Mouse (Mus musculus) limb, embryonic 15.5 days (tissue): ENCODE measurements around the gene Sim2. TPM values are rescaled to one million over a fixed set of nuclear protein-coding genes. Genes with fewer than 3 reads are reported as not detected.

ENCODE experiments used
- ATAC-seq: fragments of 200-750 bp; cut with Nextera tagmentation; 2 replicates; pipeline ENCODE4 v1.8.0; 2017; ENCODE audit warnings: low read depth, moderate TSS enrichment; ENCODE audit not compliant: insufficient number of reproducible peaks, low FRiP score, low TSS enrichment
- H3K27ac ChIP-seq: fragments of 300-500 bp; sonication (generic); 2 replicates; pipeline ENCODE4 v1.5.1; 2015; ENCODE audit warnings: moderate library complexity, mild to moderate bottlenecking, inconsistent platforms
- H3K27me3 ChIP-seq: fragments of 300-500 bp; sonication (generic); 2 replicates; pipeline ENCODE4 v1.6.1; 2015; ENCODE audit warnings: inconsistent platforms
- H3K36me3 ChIP-seq: fragments of 300-500 bp; sonication (generic); 2 replicates; pipeline ENCODE4 v1.6.1; 2015; ENCODE audit warnings: inconsistent platforms
- H3K4me1 ChIP-seq: fragments of 300-500 bp; sonication (generic); 2 replicates; pipeline ENCODE4 v1.6.1; 2015; ENCODE audit warnings: inconsistent platforms
- H3K4me2 ChIP-seq: fragments of 300-500 bp; sonication (generic); 2 replicates; pipeline ENCODE4 v1.6.1; 2015; ENCODE audit warnings: mild to moderate bottlenecking, inconsistent platforms
- H3K4me3 ChIP-seq: fragments of 300-500 bp; sonication (generic); 2 replicates; pipeline ENCODE4 v1.5.1; 2015; ENCODE audit warnings: mild to moderate bottlenecking, inconsistent platforms
- H3K9ac ChIP-seq: fragments of 300-500 bp; sonication (generic); 2 replicates; pipeline ENCODE4 v1.6.1; 2015; ENCODE audit warnings: inconsistent platforms
- H3K9me3 ChIP-seq: fragments of 300-500 bp; sonication (generic); 2 replicates; pipeline ENCODE4 v1.6.1; 2016; ENCODE audit warnings: inconsistent platforms
- WGBS: fragments of 180-500 bp; shearing (Covaris S2); methylation state at CpG from one replicate; pipeline ENCODE4 v1.1.7; 2015; 5-methylcytosine and 5-hydroxymethylcytosine counted together
- polyA plus RNA-seq: library from polyadenylated mRNA; unstranded; fragments of >200 nt; fragmentation: Nextera tagmentation; extraction: Ambion mirVana; gene quantifications from 2 replicates; pipeline ENCODE4 v1.2.1, GENCODE M21; 2015

Sim2 gene
- polyA plus RNA-seq, 1 experiment from 2014 or later, result 0.64 TPM

GRCm38 (mm10) chr16:94059820-94060219, 24.9 kb upstream of the Sim2 start:
- no peaks in the 10 kb centered on the region for H3K9me3 ChIP-seq
- no peaks in the 10 kb centered on the region for H3K36me3 ChIP-seq
- no peak overlapping the region for H3K4me3 ChIP-seq
- peak; percentile 49; the same call in 1 of the 2 replicates for ATAC-seq
- H3K27ac ChIP-seq, result no peak overlapping the region
- 15% methylated on average over 9 of the region's 9 CpGs for WGBS
- H3K27me3 ChIP-seq, result peaks cover 11% of the 10 kb centered on the region; the same call in 1 of the 2 replicates
- H3K4me1 ChIP-seq, result peaks cover 12% of the 10 kb centered on the region
- H3K9ac ChIP-seq, result no peak overlapping the region
- H3K4me2 ChIP-seq, result no peak overlapping the region

DNA sequence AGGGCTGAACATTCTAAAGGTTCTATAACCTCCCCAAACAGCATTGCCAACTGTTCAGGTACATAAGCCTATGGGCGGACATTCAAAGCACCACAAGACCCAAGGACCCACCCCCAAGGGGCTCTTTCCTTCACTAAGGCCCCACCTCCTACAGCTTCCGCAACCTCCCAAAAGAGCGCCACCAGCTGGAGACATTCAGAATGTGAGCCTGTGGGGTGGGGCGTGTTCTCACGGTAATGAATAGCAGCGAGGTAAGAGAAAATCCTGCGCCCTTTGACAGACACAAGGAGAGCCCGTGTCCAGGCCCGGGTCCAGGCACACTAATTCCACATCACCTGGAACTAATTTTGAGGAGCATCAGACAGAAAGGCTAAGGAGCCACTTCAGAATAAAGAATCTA, 20.5 kb upstream of the Sim2 start:
- 53% methylated on average over 9 of the region's 9 CpGs for WGBS
- Histone ChIP-seq H3K4me1 (peaks cover 8% of the 10 kb centered on the region), H3K9ac (no peak overlapping the region), H3K27me3 (peaks cover 11% of the 10 kb centered on the region; the same call in 1 of the 2 replicates), H3K36me3 (no peaks in the 10 kb centered on the region), H3K4me2 (no peak overlapping the region), H3K4me3 (no peak overlapping the region), H3K27ac (no peak overlapping the region), H3K9me3 (0 out of 2 replicates have a peak, but pooled peaks cover 3% of the 10 kb centered on the region)
- no peak for ATAC-seq

GRCm38 (mm10) chr16:94065728-94066674, 18.7 kb upstream of the Sim2 start:
- 0 out of 2 replicates have a peak, but pooled peaks cover 3% of the 10 kb centered on the region for H3K9me3 ChIP-seq
- ATAC-seq, result no peak
- peak overlapping the region; percentile 17; the same call in 1 of the 2 replicates for H3K4me2 ChIP-seq
- H3K4me3 ChIP-seq, result no peak overlapping the region
- no peak overlapping the region for H3K9ac ChIP-seq
- H3K27ac ChIP-seq, result no peak overlapping the region
- no peaks in the 10 kb centered on the region for H3K36me3 ChIP-seq
- peaks cover 12% of the 10 kb centered on the region; the same call in 1 of the 2 replicates for H3K27me3 ChIP-seq
- WGBS, result 62% methylated on average over 24 of the region's 24 CpGs
- no peaks in the 10 kb centered on the region for H3K4me1 ChIP-seq

GRCm38 (mm10) chr16:94066771-94067170, 18.0 kb upstream of the Sim2 start:
- H3K4me1 ChIP-seq, result no peaks in the 10 kb centered on the region
- peaks cover 15% of the 10 kb centered on the region; the same call in 1 of the 2 replicates for H3K27me3 ChIP-seq
- H3K9me3 ChIP-seq, result 0 out of 2 replicates have a peak, but pooled peaks cover 3% of the 10 kb centered on the region
- no peak for ATAC-seq
- H3K36me3 ChIP-seq, result no peaks in the 10 kb centered on the region
- H3K9ac ChIP-seq, result no peak overlapping the region
- WGBS, result 71% methylated on average over 6 of the region's 6 CpGs
- no peak overlapping the region for H3K27ac ChIP-seq
- H3K4me2 ChIP-seq, result no peak overlapping the region
- no peak overlapping the region for H3K4me3 ChIP-seq

DNA sequence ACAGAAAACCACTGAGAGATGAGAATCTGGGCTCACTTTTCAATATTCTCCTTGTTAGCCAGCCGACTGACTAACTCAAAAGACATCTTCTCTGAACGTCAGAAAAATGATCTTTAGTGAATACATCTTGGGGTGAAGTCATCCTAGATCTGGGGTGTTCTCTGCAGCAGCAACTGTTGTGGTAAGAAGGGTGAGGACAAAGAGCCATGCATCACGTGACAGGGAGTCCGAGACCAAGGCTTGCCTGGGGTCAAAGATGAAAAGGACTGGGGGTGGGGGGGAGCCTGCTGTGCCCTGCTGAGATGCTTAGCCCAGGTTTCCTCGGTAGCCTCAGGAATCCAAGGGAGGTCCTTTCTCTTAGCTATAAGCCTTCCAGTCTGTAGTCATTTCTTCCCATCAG, 17.5 kb upstream of the Sim2 start:
- Histone ChIP-seq H3K4me3 (no peak overlapping the region), H3K9me3 (0 out of 2 replicates have a peak, but pooled peaks cover 3% of the 10 kb centered on the region), H3K4me1 (no peaks in the 10 kb centered on the region), H3K36me3 (no peaks in the 10 kb centered on the region), H3K27ac (no peak overlapping the region), H3K4me2 (no peak overlapping the region), H3K9ac (no peak overlapping the region), H3K27me3 (peaks cover 15% of the 10 kb centered on the region; the same call in 1 of the 2 replicates)
- 56% methylated on average over 5 of the region's 5 CpGs for WGBS
- no peak for ATAC-seq

GRCm38 (mm10) chr16:94069061-94069460, 15.7 kb upstream of the Sim2 start:
- Histone ChIP-seq H3K27ac (no peak overlapping the region), H3K9me3 (0 out of 2 replicates have a peak, but pooled peaks cover 3% of the 10 kb centered on the region), H3K4me3 (no peak overlapping the region), H3K27me3 (peaks cover 13% of the 10 kb centered on the region; the same call in 1 of the 2 replicates), H3K36me3 (no peaks in the 10 kb centered on the region), H3K4me2 (no peak overlapping the region), H3K4me1 (no peaks in the 10 kb centered on the region), H3K9ac (no peak overlapping the region)
- WGBS, result 93% methylated on average over 5 of the region's 5 CpGs
- no peak for ATAC-seq

DNA sequence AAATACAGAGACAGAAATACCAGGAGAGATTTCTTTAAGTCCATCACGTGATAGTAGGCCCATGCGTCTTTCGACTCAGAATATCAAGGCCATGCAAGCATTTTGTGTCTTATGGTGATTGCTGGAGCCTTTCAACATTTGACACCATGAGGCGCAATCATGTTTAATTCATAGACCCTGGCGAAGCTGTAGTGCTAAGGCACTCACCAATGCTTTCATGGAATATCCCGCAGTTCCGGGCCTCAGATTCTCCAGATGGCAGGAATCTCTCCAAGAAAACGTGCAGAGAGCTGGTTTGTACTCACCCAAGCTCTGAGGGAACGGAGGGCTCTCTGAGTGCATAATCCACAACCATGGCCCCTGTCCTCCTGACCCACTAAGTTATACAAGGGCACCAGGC, 13.8 kb upstream of the Sim2 start:
- H3K4me1 ChIP-seq, result no peaks in the 10 kb centered on the region
- WGBS, result 82% methylated on average over 9 of the region's 9 CpGs
- no peak overlapping the region for H3K4me2 ChIP-seq
- H3K36me3 ChIP-seq, result no peaks in the 10 kb centered on the region
- no peak overlapping the region for H3K4me3 ChIP-seq
- no peak for ATAC-seq
- no peak overlapping the region for H3K27ac ChIP-seq
- H3K9ac ChIP-seq, result no peak overlapping the region
- H3K27me3 ChIP-seq, result peaks cover 26% of the 10 kb centered on the region
- H3K9me3 ChIP-seq, result 0 out of 2 replicates have a peak, but pooled peaks cover 3% of the 10 kb centered on the region

DNA sequence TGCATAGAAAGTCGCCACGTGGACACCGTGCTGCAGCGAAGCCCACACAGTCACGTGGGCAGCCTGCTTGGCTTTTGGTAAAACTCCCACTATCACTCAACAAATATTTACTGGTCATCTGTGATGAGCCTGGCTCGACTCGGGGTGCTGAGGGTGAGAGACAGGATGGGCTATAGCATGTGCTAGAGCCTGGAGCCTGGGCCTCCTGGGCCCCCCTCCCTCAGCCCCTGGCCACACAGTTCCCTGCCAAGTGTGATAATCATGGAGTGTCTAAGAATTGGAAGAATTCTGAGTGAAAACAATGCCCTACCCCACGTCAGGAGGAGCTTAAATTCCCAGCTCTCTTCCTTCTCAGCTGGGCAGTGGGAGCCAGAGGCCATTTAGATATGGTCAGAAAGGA, 13.3 kb upstream of the Sim2 start:
- ATAC-seq, result no peak
- 80% methylated on average over 8 of the region's 8 CpGs for WGBS
- H3K27me3 ChIP-seq, result peaks cover 32% of the 10 kb centered on the region

GRCm38 (mm10) chr16:94075362-94076027, 9.2 kb upstream of the Sim2 start:
- H3K4me2 ChIP-seq, result no peak overlapping the region
- ATAC-seq, result no peak
- H3K9ac ChIP-seq, result no peak overlapping the region

More for the DNA sequence above, 13.3 kb upstream of the Sim2 start:
- no peak overlapping the region for H3K9ac ChIP-seq
- no peak overlapping the region for H3K4me3 ChIP-seq
- 0 out of 2 replicates have a peak, but pooled peaks cover 3% of the 10 kb centered on the region for H3K9me3 ChIP-seq
- no peaks in the 10 kb centered on the region for H3K36me3 ChIP-seq
- H3K4me2 ChIP-seq, result no peak overlapping the region
- H3K27ac ChIP-seq, result no peak overlapping the region
- H3K4me1 ChIP-seq, result no peaks in the 10 kb centered on the region

GRCm38 (mm10) chr16:94078318-94079074, 6.2 kb upstream of the Sim2 start:
- no peaks in the 10 kb centered on the region for H3K9me3 ChIP-seq
- WGBS, result 3% methylated on average over 23 of the region's 23 CpGs
- H3K9ac ChIP-seq, result no peak overlapping the region
- no peak overlapping the region for H3K27ac ChIP-seq
- H3K4me2 ChIP-seq, result 0 out of 2 replicates have a peak overlapping the region, but pooled peaks have one; percentile 24
- peaks cover 92% of the 10 kb centered on the region for H3K27me3 ChIP-seq
- ATAC-seq, result no peak
- peak overlapping the region; percentile 10; the same call in 1 of the 2 replicates for H3K4me3 ChIP-seq
- H3K36me3 ChIP-seq, result no peaks in the 10 kb centered on the region
- H3K4me1 ChIP-seq, result peaks cover 13% of the 10 kb centered on the region

More at GRCm38 (mm10) chr16:94075362-94076027, 9.2 kb upstream of the Sim2 start:
- WGBS, result 44% methylated on average over 19 of the region's 19 CpGs
- peaks cover 70% of the 10 kb centered on the region for H3K27me3 ChIP-seq
- no peak overlapping the region for H3K27ac ChIP-seq
- H3K4me3 ChIP-seq, result no peak overlapping the region
- no peaks in the 10 kb centered on the region for H3K9me3 ChIP-seq
- H3K36me3 ChIP-seq, result no peaks in the 10 kb centered on the region
- peaks cover 9% of the 10 kb centered on the region for H3K4me1 ChIP-seq
